Mouse (Mus musculus) gastrocnemius, postnatal 4 days (tissue): ENCODE data around the gene Stk24. TPM values are rescaled to one million over a fixed set of nuclear protein-coding genes. Genes with fewer than 3 reads are reported as not detected.

Source experiments
- DNase-seq, 2 experiments: peaks; one replicate each; pipeline ENCODE4 v3.0.0; 2021 to 2022; ENCODE audit warnings: low spot score in 2 of 2, mixed read lengths in 2 of 2
- total RNA-seq, 2 experiments: library from RNA; stranded (reverse); gene quantifications; 2 replicates each; pipeline ENCODE4 v1.2.3; 2021

Stk24 gene
- total RNA-seq, 2 experiments from 2014 or later = 57.8 to 61.6 TPM

DNA sequence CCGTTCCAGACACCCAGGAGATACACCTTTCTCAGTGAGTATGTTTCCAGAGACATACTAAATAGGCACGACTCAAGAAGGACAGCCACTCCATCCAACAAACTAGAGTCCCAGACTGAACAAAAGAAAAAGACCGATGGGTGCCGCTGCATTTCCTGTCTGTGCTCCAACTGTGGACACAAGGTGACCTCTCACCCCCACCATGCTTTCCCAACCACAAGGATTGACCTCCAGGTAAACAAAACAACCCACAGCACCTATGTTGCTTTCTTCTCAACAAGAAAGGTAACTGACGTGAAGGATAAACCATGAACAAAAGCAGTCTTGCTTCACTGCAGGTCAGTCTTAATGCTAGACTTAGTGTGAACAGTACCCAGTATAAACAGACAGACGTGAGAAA lies 27.1 kb downstream of the Stk24 start:
- no peak for DNase-seq

DNA sequence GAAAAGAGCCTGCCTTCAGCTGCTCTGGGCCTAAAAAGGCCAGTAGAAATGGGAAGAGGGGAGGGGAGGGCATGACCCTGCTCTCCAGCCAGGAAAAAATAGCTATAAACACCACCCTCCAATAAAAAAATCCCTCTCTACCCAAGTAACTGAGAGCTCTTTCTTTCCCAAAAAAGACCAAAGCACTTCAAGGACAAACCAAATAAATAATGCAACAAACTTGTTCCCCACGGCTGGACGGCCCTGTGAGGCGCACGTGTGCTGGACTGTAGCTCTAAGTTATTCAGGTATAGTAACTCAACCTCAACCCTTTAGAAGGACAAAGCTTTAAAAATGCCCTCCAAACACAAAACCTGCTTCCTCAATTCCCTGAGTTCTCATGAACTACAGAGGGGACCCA lies 28.1 kb downstream of the Stk24 start:
- no peak for DNase-seq

DNA sequence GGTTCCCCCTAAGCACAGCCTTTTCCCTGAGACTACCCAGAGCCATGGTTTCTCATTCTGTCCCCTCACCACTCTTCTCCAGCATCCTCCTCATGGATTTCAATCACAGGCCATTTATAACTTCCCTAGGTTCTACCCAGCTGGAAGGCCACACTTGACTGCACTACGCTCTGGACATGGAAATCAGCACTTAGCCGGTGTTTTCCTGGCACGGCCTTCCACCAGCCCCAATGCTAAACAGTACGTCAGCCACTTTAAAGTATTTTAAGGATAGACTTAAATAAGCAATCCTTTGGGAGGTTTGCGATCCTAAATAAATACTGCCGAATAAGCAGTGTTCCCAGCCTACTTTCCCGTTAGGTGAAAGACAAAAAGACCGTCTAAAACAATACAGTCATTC lies 29.8 kb downstream of the Stk24 start:
- no peak for DNase-seq

DNA sequence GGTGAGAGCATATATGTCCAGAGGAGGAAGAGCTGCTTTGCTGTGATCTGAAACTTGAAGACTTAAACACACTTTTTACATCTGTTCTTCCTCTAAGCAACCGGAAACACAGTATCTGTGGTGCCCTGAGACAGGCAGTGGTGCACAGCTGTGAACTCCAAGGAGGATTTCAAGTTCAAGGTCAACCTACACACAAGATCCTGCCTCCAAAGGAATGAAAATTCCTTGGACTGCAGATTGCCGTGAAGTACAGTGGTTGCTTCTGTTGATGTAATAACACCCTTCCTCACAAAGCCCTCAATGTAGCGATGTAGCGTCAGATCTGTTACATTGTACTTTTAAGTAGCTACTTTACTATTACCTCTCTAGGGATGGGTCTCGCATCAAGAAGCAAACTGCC lies 30.5 kb downstream of the Stk24 start:
- no peak for DNase-seq

DNA sequence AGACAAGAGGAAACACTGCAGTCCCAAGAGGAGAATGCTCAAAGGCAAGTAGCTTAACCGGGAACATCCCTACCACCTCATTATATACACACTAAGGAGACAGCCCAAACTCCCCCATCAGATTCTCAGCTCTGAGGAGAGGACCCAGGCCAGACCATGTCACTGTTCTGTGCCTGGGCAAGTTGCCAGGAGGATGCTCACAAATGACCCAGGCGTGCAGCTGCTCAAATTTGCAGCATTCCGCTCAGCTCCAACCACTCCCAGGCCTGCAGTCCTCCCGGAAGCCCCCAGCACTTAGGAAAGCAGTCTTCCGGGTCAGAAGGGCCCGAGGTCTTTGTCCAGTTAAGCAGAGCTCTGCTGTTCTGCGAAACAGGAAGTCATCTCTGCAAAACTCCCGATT lies 31.6 kb downstream of the Stk24 start:
- DNase-seq = peak; percentile 50 to 76

DNA sequence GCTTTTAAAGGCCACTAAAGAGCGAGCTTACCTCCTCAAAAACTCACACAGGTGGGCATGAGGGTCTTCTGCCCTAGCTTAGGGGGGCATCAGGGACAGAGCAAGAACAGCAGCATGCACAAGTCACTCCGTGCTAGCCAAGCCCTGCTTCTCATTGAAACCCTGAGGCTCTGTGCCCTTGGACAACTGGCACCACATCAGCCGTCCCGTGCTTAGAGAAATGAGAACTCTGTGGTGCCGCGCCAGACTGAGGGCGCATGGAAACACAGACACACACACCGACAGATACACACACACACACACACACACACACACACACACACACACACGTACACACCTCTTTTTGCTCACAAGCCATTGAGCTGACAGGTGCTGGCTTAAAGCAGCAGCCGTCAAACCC lies 32.7 kb downstream of the Stk24 start:
- no peak for DNase-seq

DNA sequence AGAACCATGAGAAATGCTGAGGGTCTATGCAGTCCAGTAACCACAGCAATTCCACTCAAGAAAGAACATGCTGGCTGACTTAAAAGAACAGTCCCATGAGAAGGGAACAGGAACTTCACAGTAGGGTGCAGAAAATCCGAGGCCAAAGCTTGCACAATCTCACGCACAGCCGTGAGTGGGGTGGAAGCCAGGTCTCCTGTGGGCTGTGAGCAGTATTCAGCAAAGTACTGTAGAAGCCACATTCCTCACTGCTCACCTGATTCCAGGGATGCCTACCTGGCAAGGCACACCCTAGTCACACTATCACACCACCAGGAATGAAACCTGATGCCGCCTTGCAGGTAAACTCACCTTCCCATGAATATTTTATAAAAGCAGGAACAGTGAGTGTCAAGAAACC lies 33.2 kb downstream of the Stk24 start:
- DNase-seq = no peak

DNA sequence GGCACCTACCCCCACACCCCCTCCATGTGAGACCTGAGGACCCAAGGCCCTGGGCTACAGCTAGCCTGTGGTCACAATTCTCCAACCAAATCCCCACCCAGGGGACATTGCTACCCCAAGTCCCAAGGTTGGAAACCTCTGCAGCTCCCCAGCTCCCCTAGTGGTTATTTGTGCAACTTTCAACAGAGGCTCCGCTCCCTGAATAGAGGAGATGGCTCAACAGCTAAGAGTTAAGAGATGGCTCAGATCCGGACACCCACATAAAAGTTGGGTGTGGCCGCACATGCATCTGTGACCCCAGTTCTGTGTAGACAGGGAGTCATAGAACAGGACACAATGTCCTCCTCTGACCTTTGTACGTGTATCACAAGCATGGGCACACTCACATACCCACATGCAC lies 33.8 kb downstream of the Stk24 start:
- no peak for DNase-seq

DNA sequence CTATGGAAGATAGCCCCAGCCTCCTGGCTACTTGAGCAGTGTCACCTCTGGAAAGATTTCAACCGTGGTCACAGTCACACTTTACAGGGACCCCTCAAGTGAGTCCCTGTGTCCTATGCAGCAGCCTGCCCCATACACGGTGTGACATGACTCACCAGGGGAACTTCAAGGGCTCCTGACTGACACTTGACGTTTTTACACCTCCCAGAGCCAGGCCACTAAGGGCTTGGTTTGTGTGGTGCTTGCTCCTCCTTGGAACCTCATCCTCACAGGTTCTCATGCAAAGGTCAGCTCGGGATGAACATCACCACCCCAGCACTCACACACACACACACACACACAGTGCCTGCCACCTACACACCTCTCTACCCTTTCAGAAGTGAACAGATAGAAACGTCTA lies 34.9 kb downstream of the Stk24 start:
- DNase-seq = no peak

DNA sequence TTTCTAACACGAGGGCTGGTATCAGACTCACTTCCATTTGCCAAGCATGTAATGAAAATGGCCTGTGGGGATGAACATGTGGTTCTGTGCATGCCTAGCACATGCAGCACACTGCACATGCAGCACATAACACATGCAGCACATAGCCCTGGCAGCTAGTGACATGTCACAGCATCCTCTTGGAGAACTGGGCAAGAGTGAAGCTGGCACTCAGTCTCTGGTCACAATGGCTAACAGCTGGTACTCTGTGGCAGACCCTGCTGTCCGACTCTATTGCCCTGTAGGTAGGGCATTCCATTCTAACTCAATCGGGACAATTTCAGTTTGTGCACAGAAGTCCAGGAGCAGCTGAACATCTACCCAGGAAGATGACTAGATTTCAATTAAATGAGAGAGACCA lies 36.9 kb downstream of the Stk24 start:
- DNase-seq = no peak

DNA sequence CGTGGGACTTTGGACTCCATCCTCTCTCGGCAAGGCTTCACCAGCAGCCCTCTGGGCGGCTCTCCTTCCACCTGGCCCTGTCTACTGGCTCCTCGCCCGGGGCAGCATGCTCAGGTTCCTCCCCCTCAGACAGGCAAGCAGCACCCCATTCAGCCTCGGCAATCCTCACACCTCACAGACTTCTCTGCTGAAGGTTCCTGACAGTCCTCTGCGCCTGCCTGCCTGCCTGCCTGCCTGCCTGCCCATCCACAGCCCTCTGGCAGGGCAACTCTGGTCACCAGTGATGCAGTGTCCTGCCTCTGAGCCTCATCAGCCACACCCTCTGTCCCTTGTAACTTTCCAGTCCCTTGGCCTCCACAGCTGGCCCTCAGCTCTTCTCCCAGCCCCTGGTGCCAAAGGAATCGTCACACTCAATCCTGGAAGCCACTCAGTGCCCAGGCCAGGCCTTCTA lies 39.8 kb downstream of the Stk24 start:
- peak in 1 of 2 experiments; percentile 51 for DNase-seq

DNA sequence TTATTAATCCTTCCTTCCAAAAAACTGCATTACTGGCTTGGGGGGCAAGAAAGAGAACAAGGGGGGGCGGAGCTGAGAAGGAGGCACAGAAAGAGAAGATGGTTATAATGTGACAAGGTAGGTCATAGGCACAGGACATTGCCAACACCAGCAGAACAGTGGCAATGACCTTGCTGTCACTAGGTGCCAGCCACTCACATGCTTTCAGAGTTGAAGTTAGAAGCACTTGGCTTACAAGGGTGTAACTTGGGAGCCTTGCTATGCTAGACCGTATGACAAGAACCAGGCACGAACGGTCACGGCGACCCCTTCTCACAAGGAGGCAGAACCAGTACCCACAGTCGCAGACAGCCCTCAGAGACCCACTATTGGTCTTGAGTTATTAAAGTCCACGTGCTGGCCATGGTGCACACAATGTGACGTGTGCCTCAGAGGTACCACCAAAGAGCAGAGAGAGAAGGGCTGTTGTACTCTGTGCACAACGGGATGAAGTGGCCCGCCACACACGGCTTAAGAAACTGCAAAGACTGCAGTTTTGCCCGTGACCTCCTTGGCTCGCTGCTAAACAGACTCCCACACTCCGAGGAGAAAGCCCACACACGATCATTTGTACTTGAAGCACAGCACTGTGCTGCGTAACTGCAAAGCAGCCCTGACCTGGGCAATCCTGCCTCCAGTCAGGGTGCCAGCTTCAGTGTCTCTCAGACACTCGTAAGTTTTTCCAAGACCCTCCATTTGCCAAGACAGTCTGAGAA lies 40.8 kb downstream of the Stk24 start:
- DNase-seq = no peak

DNA sequence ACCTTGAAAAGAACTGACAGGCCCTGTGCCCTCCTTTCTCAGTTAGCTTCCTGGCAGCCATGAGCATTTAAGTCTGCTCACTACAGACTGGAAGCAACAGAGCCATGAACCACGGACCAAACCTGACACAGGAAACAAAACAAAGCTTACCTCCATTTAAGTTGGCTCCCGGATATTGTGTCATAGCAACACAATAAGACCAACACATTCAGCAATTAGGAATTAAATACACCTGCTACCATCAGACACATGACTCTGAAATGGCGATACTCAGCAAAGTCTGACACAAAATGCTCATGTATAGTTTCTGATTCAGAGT lies 49.8 kb downstream of the Stk24 start:
- no peak for DNase-seq

DNA sequence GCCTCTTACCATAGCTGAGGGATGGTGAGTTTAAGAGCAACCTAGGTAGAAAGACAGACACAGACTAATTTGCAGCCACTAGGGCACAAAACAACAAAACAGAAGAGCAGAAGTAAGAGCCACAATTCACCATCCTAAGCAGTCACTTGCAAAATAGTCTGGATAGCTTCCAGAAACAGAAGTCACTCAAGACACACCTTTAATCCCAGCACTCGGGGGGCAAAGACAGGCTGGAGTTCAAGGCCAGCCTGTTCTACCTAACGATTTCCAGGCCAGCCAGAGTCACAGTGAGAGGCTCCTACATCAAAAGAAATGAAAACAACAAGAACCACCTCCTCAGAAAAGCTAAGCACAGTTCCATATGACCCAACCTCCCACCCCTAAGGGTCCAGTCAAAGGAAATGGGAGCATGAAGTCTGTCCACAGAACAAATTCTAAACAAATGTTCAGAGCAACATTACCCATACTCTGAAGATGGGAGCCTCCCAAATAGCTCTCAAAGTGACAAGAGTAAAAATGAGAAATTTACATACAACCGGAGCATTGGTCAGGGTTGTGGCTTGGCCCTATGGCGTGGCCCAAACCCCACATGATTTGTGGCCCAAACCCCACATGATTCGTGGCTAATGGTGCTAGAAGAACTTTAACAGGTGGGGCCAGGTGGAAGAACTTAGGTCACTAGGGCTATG lies 50.3 kb downstream of the Stk24 start:
- no peak for DNase-seq

DNA sequence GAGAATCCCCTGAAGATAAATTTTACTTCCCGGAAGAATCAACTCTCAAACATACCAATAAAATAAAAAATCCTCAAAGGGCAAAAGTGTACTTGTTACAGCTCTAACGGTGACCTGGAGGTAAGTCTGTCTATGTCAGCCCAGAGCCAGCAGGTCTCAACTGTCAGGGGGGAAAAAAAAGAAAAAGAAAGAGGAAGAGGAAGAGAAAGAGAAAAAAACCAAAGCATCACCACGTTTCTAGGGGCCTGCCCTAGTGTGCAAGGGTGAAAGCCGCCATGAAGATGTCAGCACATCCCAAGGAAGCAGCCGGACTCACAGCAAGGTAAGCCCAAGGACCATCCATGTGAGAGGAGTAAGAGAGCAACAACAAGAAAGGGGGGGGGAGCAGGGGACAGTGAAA lies 50.9 kb downstream of the Stk24 start:
- DNase-seq = no peak

DNA sequence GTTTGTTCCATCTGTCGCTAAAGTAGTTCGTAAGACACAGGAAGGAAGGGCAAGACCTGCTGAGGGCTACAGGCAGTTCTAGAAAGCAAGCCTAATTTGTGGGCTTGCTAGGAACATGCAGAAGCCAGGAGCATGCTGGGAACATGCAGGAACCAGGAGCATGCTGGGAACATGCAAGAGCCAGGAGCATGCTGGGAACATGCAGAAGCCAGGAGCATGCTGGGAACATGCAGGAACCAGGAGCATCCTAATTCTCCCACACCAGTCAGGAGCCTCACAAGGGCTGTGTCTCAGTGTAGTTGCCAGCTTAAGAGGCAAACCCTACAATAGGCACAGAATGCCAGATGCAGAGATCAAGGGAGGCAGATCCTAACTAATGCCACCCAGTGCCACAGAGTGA lies 53.4 kb downstream of the Stk24 start:
- no peak for DNase-seq

DNA sequence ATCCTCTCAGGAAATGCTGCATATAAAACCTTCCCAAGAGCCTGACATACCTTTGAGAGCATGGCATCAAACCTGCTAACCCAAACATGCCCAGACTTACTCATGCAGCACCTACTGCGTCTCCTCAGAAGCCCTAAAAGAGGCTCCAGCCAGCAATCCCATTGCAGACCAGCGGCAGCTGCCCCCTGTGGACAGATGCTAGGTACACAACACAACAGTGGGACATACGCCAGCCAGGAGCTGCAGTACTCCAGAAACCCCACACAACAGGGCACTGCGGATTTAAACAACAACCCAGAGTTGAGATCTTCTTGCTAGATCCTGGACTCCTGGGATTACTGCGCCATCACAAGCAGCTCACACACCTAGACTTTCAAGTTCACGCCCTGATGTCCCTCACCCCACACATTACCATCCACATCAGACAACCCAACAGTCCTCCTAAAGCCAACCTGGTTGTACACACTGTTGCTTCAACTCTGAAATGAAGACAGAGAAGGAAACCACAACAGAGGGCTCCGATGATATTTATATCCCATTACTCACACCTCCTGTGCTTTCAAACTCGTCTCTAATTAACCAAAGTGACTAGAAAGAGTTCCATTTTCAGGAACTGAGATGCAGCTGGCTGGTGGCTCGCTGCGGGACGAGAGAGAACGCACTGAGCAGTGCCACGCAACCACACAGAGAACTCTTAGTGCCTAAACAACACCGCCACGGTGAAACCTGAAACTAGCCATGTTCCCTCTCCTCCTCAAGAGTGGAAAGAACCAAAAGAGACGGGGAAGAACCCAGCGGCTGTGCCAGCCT lies 55.1 kb downstream of the Stk24 start:
- DNase-seq = no peak

DNA sequence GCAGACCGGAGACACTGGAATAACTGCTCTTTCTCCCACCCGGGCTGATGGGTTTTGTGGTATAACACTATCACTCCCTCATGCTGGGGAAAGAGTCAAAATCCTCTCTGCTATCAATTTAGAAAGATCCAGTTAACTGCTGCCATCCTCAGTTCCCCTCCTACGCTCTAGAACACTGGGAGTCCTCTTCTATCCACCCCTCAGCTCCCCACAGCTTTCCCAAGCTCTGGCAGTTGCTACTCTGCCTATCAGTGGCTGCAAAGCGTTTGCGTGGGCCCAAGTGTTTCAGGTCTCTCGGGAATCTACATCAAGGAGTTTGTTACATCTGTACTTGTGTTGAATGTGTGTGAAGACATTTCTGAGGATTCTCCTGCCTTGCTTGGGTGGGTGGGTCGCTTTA lies 57.2 kb downstream of the Stk24 start:
- no peak for DNase-seq

DNA sequence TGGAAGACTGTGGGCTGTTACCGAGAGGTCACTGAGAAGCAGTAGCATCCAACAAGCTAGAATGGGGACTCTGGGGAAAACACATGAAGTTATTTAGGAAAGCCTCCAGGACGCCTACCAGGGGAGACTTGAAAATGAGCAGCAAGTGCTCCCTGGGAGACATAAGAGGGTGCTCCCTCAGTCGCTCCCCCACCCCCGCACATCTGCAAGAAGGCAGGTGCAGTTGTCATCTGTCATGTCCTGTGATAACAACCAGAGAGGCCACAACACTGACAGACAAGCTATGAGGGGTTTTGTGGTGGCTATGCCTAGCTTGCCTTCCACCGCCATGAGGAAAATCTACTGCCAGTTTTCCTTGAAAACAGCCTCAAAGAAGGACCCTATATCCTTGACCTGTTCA lies 57.7 kb downstream of the Stk24 start:
- DNase-seq = no peak

DNA sequence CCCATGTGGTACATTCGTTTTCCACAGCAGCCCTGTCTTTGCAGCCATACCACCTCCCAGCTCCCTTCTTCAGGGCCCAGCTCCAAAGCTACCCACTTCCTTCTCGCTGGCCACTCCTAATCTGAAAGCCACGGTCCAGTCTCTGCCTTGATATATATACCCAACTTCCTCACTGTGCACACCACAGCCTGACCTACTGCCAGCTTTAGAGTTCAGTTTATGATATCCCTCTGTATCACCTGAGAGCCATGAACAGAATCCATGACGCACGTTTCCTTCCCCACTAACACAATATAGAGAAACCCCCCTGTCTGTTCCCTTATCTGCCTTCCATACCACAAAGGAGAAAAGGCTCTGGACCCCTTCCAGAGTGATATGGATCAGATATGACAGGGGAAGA lies 61.4 kb downstream of the Stk24 start:
- no peak for DNase-seq

DNA sequence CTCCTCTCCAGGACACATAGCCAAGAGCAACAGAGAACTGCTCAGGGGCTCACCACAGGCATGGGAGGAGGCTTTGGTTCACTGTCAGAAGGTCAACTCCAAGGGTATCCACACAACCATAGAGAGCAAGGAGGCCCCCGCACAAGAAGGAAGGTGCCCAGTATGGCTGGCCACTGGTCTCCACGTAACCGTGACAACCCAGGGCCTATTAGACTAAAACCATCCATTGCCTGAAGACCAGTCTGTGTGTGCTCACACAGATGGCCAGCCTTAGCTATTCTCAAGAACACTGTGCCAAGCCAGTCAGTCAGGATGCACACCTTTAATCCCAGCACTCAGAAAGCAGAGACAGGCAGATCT lies 62.5 kb downstream of the Stk24 start:
- DNase-seq = no peak

DNA sequence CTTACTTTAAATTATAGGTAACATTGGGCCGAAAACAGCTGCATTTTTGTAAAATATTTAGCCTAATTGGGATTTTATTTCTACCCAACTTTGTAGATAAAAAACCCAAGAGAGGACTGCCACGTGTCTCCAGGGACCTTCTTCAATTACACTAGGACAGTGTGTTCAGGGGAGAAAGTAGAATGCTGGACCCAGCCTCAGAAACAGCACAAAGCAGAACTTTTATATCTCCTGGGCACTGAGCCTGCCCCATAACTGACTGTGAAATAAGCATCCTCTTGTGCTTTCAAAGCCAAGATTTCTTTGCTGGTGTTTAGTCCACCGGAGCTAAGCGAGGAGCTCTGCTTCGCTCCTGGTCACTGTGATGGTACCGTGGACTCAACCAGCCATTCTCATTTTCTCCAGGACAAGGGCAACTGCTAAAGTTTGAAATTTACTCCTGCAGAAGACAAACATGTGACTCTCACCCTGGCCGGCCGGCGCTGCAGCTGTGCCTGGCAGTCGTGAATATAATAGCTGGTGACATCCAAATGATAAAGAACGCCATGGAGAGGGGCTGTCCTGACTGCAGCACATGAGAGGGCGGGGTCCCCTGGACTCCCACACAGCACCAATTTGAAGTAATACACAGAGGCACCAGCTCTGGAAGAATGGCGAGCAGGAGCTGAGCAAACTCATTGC lies 63.0 kb downstream of the Stk24 start:
- no peak for DNase-seq
